Mouse (Mus musculus): Measurements from ENCODE around the gene Yrdc. TPM values are rescaled to one million over a fixed set of nuclear protein-coding genes. Genes with fewer than 3 reads are reported as not detected.

Gene Yrdc
- polyA plus RNA-seq, 1 experiment from 2014 or later = 44.7 TPM

GRCm38 (mm10) chr4:124850933-124851658, 617 bp downstream of the Yrdc start, which contains the start of gene 1110065P20Rik:
Gene 1110065P20Rik (minus strand): TSS chr4:124851196.
- peak within 1 kb of the TSS; percentile 92 for H3K27ac ChIP-seq (ENCODE audit: low read depth)
- H3K27me3 ChIP-seq (ENCODE audit: insufficient read depth, low read length) = no peaks in the 10 kb centered on the region
- no peak for TF ChIP-seq CTCF (IDR thresholded peaks at IDR 0.05; ENCODE audit: low read depth)
- DNase-seq (peak; percentile 80), ATAC-seq (ENCODE audit: insufficient read depth) (peak; percentile 48)
- WGBS = under 1% methylated on average over 75 of the region's 75 CpGs
- peaks cover 34% of the 10 kb centered on the region for H3K36me3 ChIP-seq (ENCODE audit: insufficient read depth)
- peak within 1 kb of the TSS; percentile 84 for H3K9ac ChIP-seq
- H3K9me3 ChIP-seq (ENCODE audit: low read depth, low read length) = no peaks in the 10 kb centered on the region
- H3K4me1 ChIP-seq (ENCODE audit: insufficient read depth) = peaks cover 4% of the 10 kb centered on the region; the same call in 1 of the 2 replicates
- H3K4me2 ChIP-seq = peak within 1 kb of the TSS; percentile 93
- H3K4me3 ChIP-seq (ENCODE audit: low read depth, low read length) = peak within 1 kb of the TSS; percentile 96

GRCm38 (mm10) chr4:124856294-124856693, 5.8 kb downstream of the Yrdc start:
- ATAC-seq (ENCODE audit: insufficient read depth) (no peak), DNase-seq (no peak)
- no peak overlapping the region for H3K4me3 ChIP-seq (ENCODE audit: low read depth, low read length)
- TF ChIP-seq CTCF (IDR thresholded peaks at IDR 0.05; ENCODE audit: low read depth) = no peak
- no peak overlapping the region for H3K9ac ChIP-seq
- WGBS = 87% methylated on average over 8 of the region's 8 CpGs
- no peak overlapping the region for H3K4me2 ChIP-seq
- H3K27me3 ChIP-seq (ENCODE audit: insufficient read depth, low read length) = peaks cover 8% of the 10 kb centered on the region
- H3K27ac ChIP-seq (ENCODE audit: low read depth) = no peak overlapping the region
- no peaks in the 10 kb centered on the region for H3K9me3 ChIP-seq (ENCODE audit: low read depth, low read length)
- H3K4me1 ChIP-seq (ENCODE audit: insufficient read depth) = peaks cover 4% of the 10 kb centered on the region; the same call in 1 of the 2 replicates
- H3K36me3 ChIP-seq (ENCODE audit: insufficient read depth) = peaks cover 37% of the 10 kb centered on the region

DNA sequence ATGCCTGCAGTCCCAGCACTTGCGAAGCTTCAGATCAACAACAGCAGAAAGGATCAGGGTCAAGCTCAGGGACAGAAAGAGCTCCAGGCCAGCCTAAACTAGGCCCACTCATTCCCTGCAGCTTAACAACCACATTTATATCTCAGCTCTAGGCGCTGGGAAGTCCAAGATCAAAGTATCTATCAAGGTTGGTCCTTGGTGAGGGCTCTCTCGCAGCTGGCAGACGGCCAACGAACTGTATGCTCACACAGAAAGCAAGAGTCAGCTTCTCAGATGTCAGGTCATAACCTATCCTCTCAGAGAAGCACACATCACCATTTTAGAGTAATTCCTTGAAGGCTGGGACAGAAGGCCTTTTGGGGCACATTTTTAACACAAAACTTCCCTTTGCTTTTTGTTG, 7.9 kb downstream of the Yrdc start:
- Histone ChIP-seq H3K4me3 (ENCODE audit: low read depth, low read length) (no peak overlapping the region), H3K9me3 (ENCODE audit: low read depth, low read length) (no peaks in the 10 kb centered on the region), H3K9ac (no peak overlapping the region), H3K27me3 (ENCODE audit: insufficient read depth, low read length) (peaks cover 26% of the 10 kb centered on the region), H3K27ac (ENCODE audit: low read depth) (no peak overlapping the region), H3K4me2 (no peak overlapping the region), H3K36me3 (ENCODE audit: insufficient read depth) (peaks cover 33% of the 10 kb centered on the region), H3K4me1 (ENCODE audit: insufficient read depth) (no peaks in the 10 kb centered on the region)
- no peak for TF ChIP-seq CTCF (IDR thresholded peaks at IDR 0.05; ENCODE audit: low read depth)
- ATAC-seq (ENCODE audit: insufficient read depth) = no peak
- DNase-seq = peak; percentile 42
- 38% methylated on average over 5 of the region's 5 CpGs for WGBS

- no peak overlapping the region for H3K9ac ChIP-seq
- DNase-seq = peak; percentile 92
- H3K9me3 ChIP-seq (ENCODE audit: low read depth, low read length) = no peaks in the 10 kb centered on the region
- no peak overlapping the region for H3K27ac ChIP-seq (ENCODE audit: low read depth)
- 0 out of 2 replicates have a peak, but pooled peaks have one; percentile 54 for ATAC-seq (ENCODE audit: insufficient read depth)
- H3K4me2 ChIP-seq = no peak overlapping the region
- no peak overlapping the region for H3K4me3 ChIP-seq (ENCODE audit: low read depth, low read length)
- H3K36me3 ChIP-seq (ENCODE audit: insufficient read depth) = peaks cover 14% of the 10 kb centered on the region; the same call in 1 of the 2 replicates
- TF ChIP-seq CTCF (IDR thresholded peaks at IDR 0.05; ENCODE audit: low read depth) = no peak
- 7% methylated on average over 7 of the region's 7 CpGs for WGBS
- peaks cover 30% of the 10 kb centered on the region for H3K27me3 ChIP-seq (ENCODE audit: insufficient read depth, low read length)
- H3K4me1 ChIP-seq (ENCODE audit: insufficient read depth) = no peaks in the 10 kb centered on the region
These were observed 10.0 kb downstream of the Yrdc start for GRCm38 (mm10) chr4:124860446-124860845.

DNA sequence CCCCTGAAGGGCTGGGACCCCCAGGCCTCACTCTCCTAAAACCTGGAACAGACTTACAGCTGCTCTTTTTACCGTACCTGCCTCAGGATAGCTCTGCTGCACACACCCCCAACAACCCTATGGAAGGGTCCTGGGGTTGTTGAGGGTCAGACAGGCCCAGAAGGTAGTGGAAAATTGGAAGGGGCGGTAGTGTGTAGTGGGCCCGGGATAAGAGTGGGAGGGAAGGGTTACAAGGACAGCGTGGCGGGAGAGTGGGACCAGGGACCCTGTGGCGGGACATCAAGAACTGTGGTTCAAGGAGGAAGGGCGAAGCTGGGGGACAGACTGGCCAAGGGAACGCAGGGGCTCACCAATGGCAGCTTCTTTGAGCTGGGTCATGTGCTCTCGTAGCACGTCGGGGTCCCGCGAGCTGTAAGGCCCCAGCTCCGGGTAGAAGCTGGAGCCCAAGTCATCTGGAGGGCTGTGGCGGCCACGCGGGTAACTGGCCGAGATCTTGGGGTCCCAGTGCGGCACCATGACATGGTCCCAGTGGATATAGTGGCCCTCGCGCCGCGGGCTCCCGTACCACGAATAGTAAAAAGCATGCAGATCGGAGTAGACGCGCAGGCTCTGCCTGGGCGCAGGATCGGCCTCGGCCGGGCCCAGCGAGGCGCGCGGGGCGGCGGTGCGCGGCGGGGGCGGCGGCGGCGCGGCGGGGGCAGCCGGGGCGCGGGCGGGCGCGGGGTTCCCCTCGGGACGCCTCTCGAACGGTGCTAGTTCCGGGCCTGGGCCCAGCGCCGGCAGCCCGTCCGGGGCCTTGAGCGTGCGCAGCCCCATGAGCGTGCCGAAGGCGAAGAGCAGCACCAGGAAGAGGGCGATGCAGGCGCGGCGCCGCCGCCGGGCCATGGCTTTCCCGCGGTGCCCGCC, 11.1 kb downstream of the Yrdc start, which contains the start of gene Maneal:
Gene Maneal (minus strand): TSS at position 889 of the 906 bp plus-strand sequence.
- Histone ChIP-seq H3K9ac (no peak within 1 kb of the TSS), H3K36me3 (ENCODE audit: insufficient read depth) (peaks cover 3% of the 10 kb centered on the region; the same call in 1 of the 2 replicates), H3K9me3 (ENCODE audit: low read depth, low read length) (no peaks in the 10 kb centered on the region), H3K27me3 (ENCODE audit: insufficient read depth, low read length) (peaks cover 30% of the 10 kb centered on the region), H3K4me1 (ENCODE audit: insufficient read depth) (no peaks in the 10 kb centered on the region), H3K4me3 (ENCODE audit: low read depth, low read length) (peak within 1 kb of the TSS; percentile 37), H3K27ac (ENCODE audit: low read depth) (no peak within 1 kb of the TSS), H3K4me2 (peak within 1 kb of the TSS; percentile 77)
- TF ChIP-seq CTCF (IDR thresholded peaks at IDR 0.05; ENCODE audit: low read depth) = no peak
- 4% methylated on average over 69 of the region's 77 CpGs for WGBS
- ATAC-seq (ENCODE audit: insufficient read depth) = 0 out of 2 replicates have a peak, but pooled peaks have one; percentile 28
- no peak for DNase-seq

DNA sequence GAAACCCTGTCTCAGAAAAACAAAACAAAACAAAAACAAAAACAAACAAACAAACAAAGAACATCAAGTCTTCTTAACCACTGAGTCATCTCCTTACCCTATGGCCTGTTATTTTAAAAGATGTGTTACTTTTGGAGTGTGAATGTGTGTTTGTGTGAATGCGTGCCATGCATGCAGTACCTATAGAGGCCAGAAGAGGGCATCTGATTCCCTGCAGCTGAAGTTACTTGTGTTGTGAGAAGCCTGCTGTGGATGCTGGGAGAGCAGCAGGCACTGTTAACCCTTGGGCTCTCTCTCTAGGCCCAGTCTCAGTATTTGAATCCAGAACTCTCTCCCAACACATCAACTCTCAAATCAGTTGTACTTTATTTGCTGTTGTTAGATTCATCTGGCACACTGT, 22.2 kb downstream of the Yrdc start:
- Histone ChIP-seq H3K4me1 (ENCODE audit: insufficient read depth) (no peaks in the 10 kb centered on the region), H3K36me3 (ENCODE audit: insufficient read depth) (no peaks in the 10 kb centered on the region), H3K27ac (ENCODE audit: low read depth) (no peak overlapping the region), H3K4me2 (no peak overlapping the region), H3K27me3 (ENCODE audit: insufficient read depth, low read length) (no peaks in the 10 kb centered on the region), H3K4me3 (ENCODE audit: low read depth, low read length) (no peak overlapping the region), H3K9ac (no peak overlapping the region), H3K9me3 (ENCODE audit: low read depth, low read length) (no peaks in the 10 kb centered on the region)
- peak; percentile 46 for TF ChIP-seq CTCF (IDR thresholded peaks at IDR 0.05; ENCODE audit: low read depth)
- no peak for ATAC-seq (ENCODE audit: insufficient read depth)
- 88% methylated on average over 1 of the region's 1 CpGs for WGBS
- no peak for DNase-seq
